Mouse (Mus musculus): ENCODE results near the gene Adamtsl3. TPM values are rescaled to one million over a fixed set of nuclear protein-coding genes. Genes with fewer than 3 reads are reported as not detected.
A peak's percentile ranks its signal among the peaks of the same experiment; 100 is the strongest.

The Adamtsl3 gene
- total and polyA plus RNA-seq, 3 experiments, result 2.0 to 9.2 (median 6.2) TPM

- Histone ChIP-seq H3K36me3 (ENCODE audit: control insufficient read depth, insufficient read depth, low read length) (no peaks in the 10 kb centered on the region), H3K9ac (ENCODE audit: low read depth, low read length) (no peak overlapping the region), H3K27ac (no peak overlapping the region), H3K79me2 (replicated peaks; ENCODE audit: control insufficient read depth, insufficient read depth, low read length) (no peaks in the 10 kb centered on the region), H3K4me1 (ENCODE audit: control insufficient read depth, insufficient read depth, low read length) (no peaks in the 10 kb centered on the region), H3K27me3 (ENCODE audit: control insufficient read depth, insufficient read depth, low read length) (no peaks in the 10 kb centered on the region), H3K4me3 (no peak overlapping the region)
- no peak for DNase-seq
- no peak for TF ChIP-seq CTCF (IDR thresholded peaks at IDR 0.05)
- no peak for TF ChIP-seq POLR2A (IDR thresholded peaks at IDR 0.05; ENCODE audit: insufficient read depth, low read depth, low read length)
- TF ChIP-seq EP300 (IDR thresholded peaks at IDR 0.05; ENCODE audit: insufficient read depth, low read depth, low read length), result no peak
- intact Hi-C loops (cut with DNase I), result no loop called here
- 64% methylated on average over 5 of the region's 5 CpGs for WGBS
These were observed 246.3 kb downstream of the Adamtsl3 start for GRCm38 (mm10) chr7:82581802-82582201.

GRCm38 (mm10) chr7:82582534-82582933, 247.0 kb downstream of the Adamtsl3 start:
- no peaks in the 10 kb centered on the region for H3K27me3 ChIP-seq (ENCODE audit: control insufficient read depth, insufficient read depth, low read length)
- TF ChIP-seq EP300 (IDR thresholded peaks at IDR 0.05; ENCODE audit: insufficient read depth, low read depth, low read length) (no peak), POLR2A (IDR thresholded peaks at IDR 0.05; ENCODE audit: insufficient read depth, low read depth, low read length) (no peak), CTCF (IDR thresholded peaks at IDR 0.05) (no peak)
- 83% methylated on average over 4 of the region's 4 CpGs for WGBS
- H3K9ac ChIP-seq (ENCODE audit: low read depth, low read length), result no peak overlapping the region
- no peak overlapping the region for H3K27ac ChIP-seq
- intact Hi-C loops (cut with DNase I), result no loop called here
- no peaks in the 10 kb centered on the region for H3K36me3 ChIP-seq (ENCODE audit: control insufficient read depth, insufficient read depth, low read length)
- H3K4me1 ChIP-seq (ENCODE audit: control insufficient read depth, insufficient read depth, low read length), result no peaks in the 10 kb centered on the region
- no peak overlapping the region for H3K4me3 ChIP-seq
- DNase-seq, result no peak
- no peaks in the 10 kb centered on the region for H3K79me2 ChIP-seq (replicated peaks; ENCODE audit: control insufficient read depth, insufficient read depth, low read length)

- WGBS, result 79% methylated on average over 6 of the region's 6 CpGs
- TF ChIP-seq EP300 (IDR thresholded peaks at IDR 0.05; ENCODE audit: insufficient read depth, low read depth, low read length) (no peak), POLR2A (IDR thresholded peaks at IDR 0.05; ENCODE audit: insufficient read depth, low read depth, low read length) (no peak), CTCF (IDR thresholded peaks at IDR 0.05) (no peak)
- Histone ChIP-seq H3K4me1 (ENCODE audit: control insufficient read depth, insufficient read depth, low read length) (no peaks in the 10 kb centered on the region), H3K79me2 (replicated peaks; ENCODE audit: control insufficient read depth, insufficient read depth, low read length) (no peaks in the 10 kb centered on the region), H3K36me3 (ENCODE audit: control insufficient read depth, insufficient read depth, low read length) (no peaks in the 10 kb centered on the region), H3K9ac (ENCODE audit: low read depth, low read length) (no peak overlapping the region), H3K4me3 (no peak overlapping the region), H3K27me3 (ENCODE audit: control insufficient read depth, insufficient read depth, low read length) (no peaks in the 10 kb centered on the region), H3K27ac (no peak overlapping the region)
- no peak for DNase-seq
- intact Hi-C loops (cut with DNase I), result no loop called here
These were observed 255.4 kb downstream of the Adamtsl3 start for GRCm38 (mm10) chr7:82590931-82591330.

GRCm38 (mm10) chr7:82602008-82602407, 266.5 kb downstream of the Adamtsl3 start:
- no peak overlapping the region for H3K4me3 ChIP-seq
- H3K27me3 ChIP-seq (ENCODE audit: control insufficient read depth, insufficient read depth, low read length), result no peaks in the 10 kb centered on the region
- no peaks in the 10 kb centered on the region for H3K79me2 ChIP-seq (replicated peaks; ENCODE audit: control insufficient read depth, insufficient read depth, low read length)
- intact Hi-C loops (cut with DNase I), result no loop called here
- WGBS, result 52% methylated on average over 4 of the region's 4 CpGs
- no peaks in the 10 kb centered on the region for H3K36me3 ChIP-seq (ENCODE audit: control insufficient read depth, insufficient read depth, low read length)
- no peaks in the 10 kb centered on the region for H3K4me1 ChIP-seq (ENCODE audit: control insufficient read depth, insufficient read depth, low read length)
- no peak for TF ChIP-seq CTCF (IDR thresholded peaks at IDR 0.05)
- TF ChIP-seq POLR2A (IDR thresholded peaks at IDR 0.05; ENCODE audit: insufficient read depth, low read depth, low read length), result no peak
- TF ChIP-seq EP300 (IDR thresholded peaks at IDR 0.05; ENCODE audit: insufficient read depth, low read depth, low read length), result no peak
- H3K27ac ChIP-seq, result no peak overlapping the region
- H3K9ac ChIP-seq (ENCODE audit: low read depth, low read length), result no peak overlapping the region
- DNase-seq, result no peak

- no peaks in the 10 kb centered on the region for H3K27me3 ChIP-seq (ENCODE audit: control insufficient read depth, insufficient read depth, low read length)
- no peaks in the 10 kb centered on the region for H3K4me1 ChIP-seq (ENCODE audit: control insufficient read depth, insufficient read depth, low read length)
- H3K27ac ChIP-seq, result no peak overlapping the region
- H3K79me2 ChIP-seq (replicated peaks; ENCODE audit: control insufficient read depth, insufficient read depth, low read length), result no peaks in the 10 kb centered on the region
- intact Hi-C loops (cut with DNase I), result no loop called here
- H3K9ac ChIP-seq (ENCODE audit: low read depth, low read length), result no peak overlapping the region
- TF ChIP-seq EP300 (IDR thresholded peaks at IDR 0.05; ENCODE audit: insufficient read depth, low read depth, low read length) (no peak), POLR2A (IDR thresholded peaks at IDR 0.05; ENCODE audit: insufficient read depth, low read depth, low read length) (no peak)
- WGBS, result 85% methylated on average over 6 of the region's 6 CpGs
- no peak for DNase-seq
- no peak overlapping the region for H3K4me3 ChIP-seq
- no peaks in the 10 kb centered on the region for H3K36me3 ChIP-seq (ENCODE audit: control insufficient read depth, insufficient read depth, low read length)
These were observed 269.9 kb downstream of the Adamtsl3 start for GRCm38 (mm10) chr7:82605425-82605824.

- WGBS, result 53% methylated on average over 3 of the region's 3 CpGs
- no peak overlapping the region for H3K27ac ChIP-seq
- no peak overlapping the region for H3K4me3 ChIP-seq
These were observed 274.1 kb downstream of the Adamtsl3 start for GRCm38 (mm10) chr7:82609629-82610028.

More at GRCm38 (mm10) chr7:82609629-82610028, 274.1 kb downstream of the Adamtsl3 start:
- Histone ChIP-seq H3K4me1 (ENCODE audit: control insufficient read depth, insufficient read depth, low read length) (no peaks in the 10 kb centered on the region), H3K36me3 (ENCODE audit: control insufficient read depth, insufficient read depth, low read length) (no peaks in the 10 kb centered on the region), H3K9ac (ENCODE audit: low read depth, low read length) (no peak overlapping the region), H3K27me3 (ENCODE audit: control insufficient read depth, insufficient read depth, low read length) (no peaks in the 10 kb centered on the region), H3K79me2 (replicated peaks; ENCODE audit: control insufficient read depth, insufficient read depth, low read length) (no peaks in the 10 kb centered on the region)
- intact Hi-C loops (cut with DNase I), result no loop called here
- no peak for TF ChIP-seq POLR2A (IDR thresholded peaks at IDR 0.05; ENCODE audit: insufficient read depth, low read depth, low read length)
- TF ChIP-seq CTCF (IDR thresholded peaks at IDR 0.05), result peak; percentile 43
- no peak for DNase-seq

Measured in heart, adult 2 months (tissue).